Mouse (Mus musculus): Measurements from ENCODE around the gene Gm48552. TPM values are rescaled to one million over a fixed set of nuclear protein-coding genes. Genes with fewer than 3 reads are reported as not detected.

Gene Gm48552
- polyA plus RNA-seq, 1 experiment from 2014 or later: 1.0 TPM

GRCm38 (mm10) chr10:81425236-81425850 lies 36.5 kb downstream of the Gm48552 start:
- no peak for ATAC-seq (ENCODE audit: insufficient number of reproducible peaks, insufficient read depth, low FRiP score, low read depth)
- Histone ChIP-seq H3K4me3 (ENCODE audit: control insufficient read depth in 1 of 2, insufficient read depth in 1 of 2, low read depth in 1 of 2, low read length in 2 of 2) (peak overlapping the region; percentile 59 to 73), H3K4me2 (ENCODE audit: low read length) (peak overlapping the region; percentile 93), H3K27me3 (ENCODE audit: control insufficient read depth, insufficient read depth, low read length) (no peaks in the 10 kb centered on the region), H3K36me3 (ENCODE audit: control insufficient read depth, insufficient read depth, low read length) (peaks cover 3% of the 10 kb centered on the region), H3K9me3 (ENCODE audit: control insufficient read depth, low read length) (no peaks in the 10 kb centered on the region), H3K27ac (replicated peaks in 1 of 2; ENCODE audit: control insufficient read depth in 1 of 2, insufficient read depth in 1 of 2, low read depth in 2 of 2, low read length in 2 of 2) (peak overlapping the region; percentile 22 to 71; a peak in 3 of 4 replicates), H3K4me1 (ENCODE audit: control insufficient read depth in 2 of 2, insufficient read depth in 2 of 2, low read length in 2 of 2) (peaks cover 27 to 39% of the 10 kb centered on the region in 2 experiments), H3K9ac (ENCODE audit: low read length) (peak overlapping the region; percentile 84)
- WGBS: 37% methylated on average over 10 of the region's 10 CpGs

GRCm38 (mm10) chr10:81426081-81426671 lies 37.4 kb downstream of the Gm48552 start:
- peak overlapping the region; percentile 59 to 73 for H3K4me3 ChIP-seq (ENCODE audit: control insufficient read depth in 1 of 2, insufficient read depth in 1 of 2, low read depth in 1 of 2, low read length in 2 of 2)
- WGBS: 3% methylated on average over 11 of the region's 33 CpGs
- peak overlapping the region in 1 of 2 experiments; percentile 71; a peak in 2 of 4 replicates for H3K27ac ChIP-seq (replicated peaks in 1 of 2; ENCODE audit: control insufficient read depth in 1 of 2, insufficient read depth in 1 of 2, low read depth in 2 of 2, low read length in 2 of 2)
- no peaks in the 10 kb centered on the region for H3K27me3 ChIP-seq (ENCODE audit: control insufficient read depth, insufficient read depth, low read length)
- ATAC-seq (ENCODE audit: insufficient number of reproducible peaks, insufficient read depth, low FRiP score, low read depth): no peak
- H3K4me1 ChIP-seq (ENCODE audit: control insufficient read depth in 2 of 2, insufficient read depth in 2 of 2, low read length in 2 of 2): peaks cover 27 to 42% of the 10 kb centered on the region in 2 experiments
- peak overlapping the region; percentile 93 for H3K4me2 ChIP-seq (ENCODE audit: low read length)
- H3K9me3 ChIP-seq (ENCODE audit: control insufficient read depth, low read length): no peaks in the 10 kb centered on the region
- peak overlapping the region; percentile 84 for H3K9ac ChIP-seq (ENCODE audit: low read length)
- no peaks in the 10 kb centered on the region for H3K36me3 ChIP-seq (ENCODE audit: control insufficient read depth, insufficient read depth, low read length)

DNA sequence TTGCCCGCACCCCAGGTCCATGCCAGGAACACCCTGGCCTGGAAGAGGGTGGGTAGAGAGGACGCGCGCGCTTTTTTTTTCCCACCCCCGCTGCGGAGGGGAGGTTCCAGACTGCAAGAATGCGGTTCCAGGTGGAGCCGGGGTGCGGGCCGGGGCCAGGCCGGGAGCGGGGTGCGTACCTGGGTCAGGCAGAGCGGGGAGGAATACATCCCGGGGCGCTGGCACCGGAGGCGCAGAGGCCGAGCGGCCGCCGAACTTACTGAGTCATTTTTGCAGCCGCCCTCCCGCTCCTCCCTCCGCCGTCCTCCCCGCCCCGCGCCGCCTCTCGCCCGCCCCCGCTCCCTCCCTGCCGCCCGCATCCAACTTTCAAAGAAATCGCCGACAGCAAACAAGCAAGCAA lies 38.1 kb downstream of the Gm48552 start:
- Histone ChIP-seq H3K4me2 (ENCODE audit: low read length) (peak overlapping the region; percentile 93), H3K9ac (ENCODE audit: low read length) (peak overlapping the region; percentile 84), H3K36me3 (ENCODE audit: control insufficient read depth, insufficient read depth, low read length) (no peaks in the 10 kb centered on the region), H3K27ac (replicated peaks in 1 of 2; ENCODE audit: control insufficient read depth in 1 of 2, insufficient read depth in 1 of 2, low read depth in 2 of 2, low read length in 2 of 2) (peak overlapping the region in 1 of 2 experiments; percentile 24; a peak in 1 of 4 replicates), H3K4me1 (ENCODE audit: control insufficient read depth in 2 of 2, insufficient read depth in 2 of 2, low read length in 2 of 2) (peaks cover 25 to 49% of the 10 kb centered on the region in 2 experiments), H3K4me3 (ENCODE audit: control insufficient read depth in 1 of 2, insufficient read depth in 1 of 2, low read depth in 1 of 2, low read length in 2 of 2) (peak overlapping the region; percentile 59 to 73), H3K27me3 (ENCODE audit: control insufficient read depth, insufficient read depth, low read length) (no peaks in the 10 kb centered on the region), H3K9me3 (ENCODE audit: control insufficient read depth, low read length) (no peaks in the 10 kb centered on the region)
- ATAC-seq (ENCODE audit: insufficient number of reproducible peaks, insufficient read depth, low FRiP score, low read depth): no peak
- WGBS: 0% methylated on average over 27 of the region's 38 CpGs

DNA sequence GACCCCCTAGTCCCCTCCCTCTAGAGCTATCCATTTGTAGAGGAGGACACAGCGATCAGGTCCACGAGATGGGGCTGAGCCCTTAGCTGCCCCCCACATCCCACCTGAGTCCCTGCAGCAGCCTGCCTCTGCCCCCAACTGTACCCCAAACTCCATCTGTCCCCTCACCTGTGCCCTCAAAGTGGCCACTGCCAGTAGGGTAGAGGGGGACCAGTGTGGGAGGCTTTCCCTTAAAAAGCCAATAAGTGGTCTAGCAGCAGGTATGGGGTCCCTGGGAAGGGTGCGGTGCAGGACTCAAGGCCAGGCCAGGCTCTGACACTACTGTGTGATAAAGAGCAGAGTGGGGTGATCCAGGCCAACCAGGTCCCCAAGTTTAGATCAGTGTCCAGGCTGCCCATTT lies 38.5 kb downstream of the Gm48552 start:
- Histone ChIP-seq H3K27me3 (ENCODE audit: control insufficient read depth, insufficient read depth, low read length) (no peaks in the 10 kb centered on the region), H3K9ac (ENCODE audit: low read length) (peak overlapping the region; percentile 84), H3K4me3 (ENCODE audit: control insufficient read depth in 1 of 2, insufficient read depth in 1 of 2, low read depth in 1 of 2, low read length in 2 of 2) (peak overlapping the region; percentile 59 to 73), H3K9me3 (ENCODE audit: control insufficient read depth, low read length) (no peaks in the 10 kb centered on the region), H3K27ac (replicated peaks in 1 of 2; ENCODE audit: control insufficient read depth in 1 of 2, insufficient read depth in 1 of 2, low read depth in 2 of 2, low read length in 2 of 2) (no peak overlapping the region), H3K36me3 (ENCODE audit: control insufficient read depth, insufficient read depth, low read length) (no peaks in the 10 kb centered on the region), H3K4me1 (ENCODE audit: control insufficient read depth in 2 of 2, insufficient read depth in 2 of 2, low read length in 2 of 2) (peaks cover 25 to 49% of the 10 kb centered on the region in 2 experiments), H3K4me2 (ENCODE audit: low read length) (peak overlapping the region; percentile 93)
- WGBS: 32% methylated on average over 3 of the region's 3 CpGs
- ATAC-seq (ENCODE audit: insufficient number of reproducible peaks, insufficient read depth, low FRiP score, low read depth): no peak

DNA sequence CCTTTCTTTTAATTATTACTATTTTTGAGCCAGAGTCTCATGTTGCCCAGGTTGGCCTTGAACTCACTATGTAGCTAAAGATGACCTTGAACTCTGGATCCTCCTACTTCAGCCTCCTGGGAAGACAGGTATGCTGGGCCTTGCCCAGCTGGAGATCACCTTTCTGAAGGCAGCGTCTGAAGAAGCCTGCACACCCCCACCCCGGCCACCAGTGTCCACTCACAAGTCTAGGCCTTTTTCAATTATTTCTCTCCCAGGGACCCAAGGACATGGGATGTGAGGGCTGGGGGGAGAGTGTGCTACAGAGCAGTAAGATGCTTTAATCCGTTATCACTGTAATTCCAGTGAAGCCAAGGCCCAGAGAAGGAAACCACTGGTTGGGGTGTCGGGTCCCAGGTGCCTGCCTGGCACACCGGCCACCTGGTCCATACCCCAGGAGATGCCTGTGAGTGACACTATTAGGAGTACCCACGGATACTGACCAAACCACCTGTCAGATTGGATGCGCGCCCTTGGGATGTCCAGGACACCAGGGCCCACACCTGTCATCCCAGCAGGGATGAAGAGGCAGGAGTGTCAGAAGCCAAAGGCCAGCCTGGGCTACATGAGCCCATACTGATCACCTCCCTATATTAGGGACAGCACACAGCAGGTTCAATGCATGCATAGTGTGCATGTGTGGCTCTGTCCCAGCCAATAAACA lies 39.1 kb downstream of the Gm48552 start:
- Histone ChIP-seq H3K9ac (ENCODE audit: low read length) (no peak overlapping the region), H3K27me3 (ENCODE audit: control insufficient read depth, insufficient read depth, low read length) (no peaks in the 10 kb centered on the region), H3K36me3 (ENCODE audit: control insufficient read depth, insufficient read depth, low read length) (no peaks in the 10 kb centered on the region), H3K4me1 (ENCODE audit: control insufficient read depth in 2 of 2, insufficient read depth in 2 of 2, low read length in 2 of 2) (peaks cover 28 to 53% of the 10 kb centered on the region in 2 experiments), H3K4me3 (ENCODE audit: control insufficient read depth in 1 of 2, insufficient read depth in 1 of 2, low read depth in 1 of 2, low read length in 2 of 2) (no peak overlapping the region), H3K27ac (replicated peaks in 1 of 2; ENCODE audit: control insufficient read depth in 1 of 2, insufficient read depth in 1 of 2, low read depth in 2 of 2, low read length in 2 of 2) (no peak overlapping the region), H3K4me2 (ENCODE audit: low read length) (no peak overlapping the region), H3K9me3 (ENCODE audit: control insufficient read depth, low read length) (no peaks in the 10 kb centered on the region)
- ATAC-seq (ENCODE audit: insufficient number of reproducible peaks, insufficient read depth, low FRiP score, low read depth): no peak
- WGBS: 77% methylated on average over 8 of the region's 8 CpGs

GRCm38 (mm10) chr10:81428507-81428870 lies 39.7 kb downstream of the Gm48552 start:
- Histone ChIP-seq H3K4me1 (ENCODE audit: control insufficient read depth in 2 of 2, insufficient read depth in 2 of 2, low read length in 2 of 2) (peaks cover 33 to 58% of the 10 kb centered on the region in 2 experiments), H3K27me3 (ENCODE audit: control insufficient read depth, insufficient read depth, low read length) (no peaks in the 10 kb centered on the region)
- no peak for ATAC-seq (ENCODE audit: insufficient number of reproducible peaks, insufficient read depth, low FRiP score, low read depth)

DNA sequence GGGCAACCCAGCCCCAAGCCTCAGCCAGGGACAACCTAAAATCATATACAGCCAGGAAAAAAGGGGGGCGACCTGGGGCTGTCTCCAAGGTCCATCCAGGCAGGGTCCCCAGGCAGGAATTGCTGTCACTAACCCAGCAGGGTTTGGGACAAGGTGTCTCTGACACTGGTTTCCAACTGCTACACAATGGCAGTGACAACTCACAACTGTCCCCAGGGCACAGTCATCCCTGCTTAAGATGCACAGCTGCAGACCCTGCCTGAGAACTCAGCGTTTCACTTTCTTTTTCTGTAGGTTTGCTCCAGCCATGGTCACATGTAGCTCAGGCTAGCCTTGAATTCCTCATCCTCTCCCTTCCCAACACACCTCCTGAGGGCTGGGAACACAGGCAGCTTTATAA lies 40.3 kb downstream of the Gm48552 start:
- 35% methylated on average over 2 of the region's 2 CpGs for WGBS
- H3K4me1 ChIP-seq (ENCODE audit: control insufficient read depth in 2 of 2, insufficient read depth in 2 of 2, low read length in 2 of 2): peaks cover 36 to 57% of the 10 kb centered on the region in 2 experiments
- H3K9ac ChIP-seq (ENCODE audit: low read length): no peak overlapping the region
- no peaks in the 10 kb centered on the region for H3K36me3 ChIP-seq (ENCODE audit: control insufficient read depth, insufficient read depth, low read length)
- no peaks in the 10 kb centered on the region for H3K27me3 ChIP-seq (ENCODE audit: control insufficient read depth, insufficient read depth, low read length)
- H3K4me2 ChIP-seq (ENCODE audit: low read length): peak overlapping the region; percentile 93
- no peak for ATAC-seq (ENCODE audit: insufficient number of reproducible peaks, insufficient read depth, low FRiP score, low read depth)
- peak overlapping the region in 1 of 2 experiments; percentile 78; a peak in 1 of 4 replicates for H3K4me3 ChIP-seq (ENCODE audit: control insufficient read depth in 1 of 2, insufficient read depth in 1 of 2, low read depth in 1 of 2, low read length in 2 of 2)
- H3K27ac ChIP-seq (replicated peaks in 1 of 2; ENCODE audit: control insufficient read depth in 1 of 2, insufficient read depth in 1 of 2, low read depth in 2 of 2, low read length in 2 of 2): peak overlapping the region; percentile 91 to 98
- no peaks in the 10 kb centered on the region for H3K9me3 ChIP-seq (ENCODE audit: control insufficient read depth, low read length)

More at GRCm38 (mm10) chr10:81428507-81428870, 39.7 kb downstream of the Gm48552 start:
- H3K9me3 ChIP-seq (ENCODE audit: control insufficient read depth, low read length): no peaks in the 10 kb centered on the region
- H3K4me3 ChIP-seq (ENCODE audit: control insufficient read depth in 1 of 2, insufficient read depth in 1 of 2, low read depth in 1 of 2, low read length in 2 of 2): no peak overlapping the region
- no peak overlapping the region for H3K9ac ChIP-seq (ENCODE audit: low read length)
- H3K4me2 ChIP-seq (ENCODE audit: low read length): no peak overlapping the region
- 87% methylated on average over 7 of the region's 7 CpGs for WGBS
- no peak overlapping the region for H3K27ac ChIP-seq (replicated peaks in 1 of 2; ENCODE audit: control insufficient read depth in 1 of 2, insufficient read depth in 1 of 2, low read depth in 2 of 2, low read length in 2 of 2)
- no peaks in the 10 kb centered on the region for H3K36me3 ChIP-seq (ENCODE audit: control insufficient read depth, insufficient read depth, low read length)
